Mouse (Mus musculus): ENCODE results near the gene Il1b. TPM values are rescaled to one million over a fixed set of nuclear protein-coding genes. Genes with fewer than 3 reads are reported as not detected.
A peak's percentile ranks its signal among the peaks of the same experiment; 100 is the strongest.

Il1b gene
- polyA plus RNA-seq, 1 experiment from 2014 or later = 0.35 TPM

DNA sequence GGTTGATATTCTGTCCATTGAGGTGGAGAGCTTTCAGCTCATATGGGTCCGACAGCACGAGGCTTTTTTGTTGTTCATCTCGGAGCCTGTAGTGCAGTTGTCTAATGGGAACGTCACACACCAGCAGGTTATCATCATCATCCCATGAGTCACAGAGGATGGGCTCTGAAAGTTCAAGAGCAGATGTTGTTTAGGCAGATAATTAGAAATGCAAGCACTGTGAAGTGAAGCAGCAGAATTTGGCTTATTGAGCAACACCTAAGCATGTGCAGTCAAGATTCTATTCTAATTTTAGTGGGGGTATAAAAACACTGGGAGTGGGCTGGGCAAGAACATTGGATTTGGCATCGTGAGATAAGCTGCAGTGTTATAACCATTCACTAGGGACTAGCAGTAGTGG, 3.7 kb downstream of the Il1b start:
- no peaks in the 10 kb centered on the region for H3K9me3 ChIP-seq (ENCODE audit: control insufficient read depth)
- no peaks in the 10 kb centered on the region for H3K27me3 ChIP-seq (replicated peaks; ENCODE audit: control insufficient read depth, insufficient read depth, low read length)
- no peak for TF ChIP-seq CTCF (IDR thresholded peaks at IDR 0.05; ENCODE audit: low read depth)
- ATAC-seq = no peak
- H3K27ac ChIP-seq (ENCODE audit: low read depth, low read length) = no peak overlapping the region
- H3K4me3 ChIP-seq (ENCODE audit: low read depth, low read length) = no peak overlapping the region
- H3K9ac ChIP-seq (ENCODE audit: low read depth, low read length) = no peak overlapping the region
- no peaks in the 10 kb centered on the region for H3K36me3 ChIP-seq (ENCODE audit: control insufficient read depth, insufficient read depth)
- H3K4me1 ChIP-seq (replicated peaks; ENCODE audit: control insufficient read depth, insufficient read depth, low read length) = no peaks in the 10 kb centered on the region
- H3K4me2 ChIP-seq (replicated peaks; ENCODE audit: low read depth) = no peak overlapping the region
- 84% methylated on average over 5 of the region's 5 CpGs for WGBS

DNA sequence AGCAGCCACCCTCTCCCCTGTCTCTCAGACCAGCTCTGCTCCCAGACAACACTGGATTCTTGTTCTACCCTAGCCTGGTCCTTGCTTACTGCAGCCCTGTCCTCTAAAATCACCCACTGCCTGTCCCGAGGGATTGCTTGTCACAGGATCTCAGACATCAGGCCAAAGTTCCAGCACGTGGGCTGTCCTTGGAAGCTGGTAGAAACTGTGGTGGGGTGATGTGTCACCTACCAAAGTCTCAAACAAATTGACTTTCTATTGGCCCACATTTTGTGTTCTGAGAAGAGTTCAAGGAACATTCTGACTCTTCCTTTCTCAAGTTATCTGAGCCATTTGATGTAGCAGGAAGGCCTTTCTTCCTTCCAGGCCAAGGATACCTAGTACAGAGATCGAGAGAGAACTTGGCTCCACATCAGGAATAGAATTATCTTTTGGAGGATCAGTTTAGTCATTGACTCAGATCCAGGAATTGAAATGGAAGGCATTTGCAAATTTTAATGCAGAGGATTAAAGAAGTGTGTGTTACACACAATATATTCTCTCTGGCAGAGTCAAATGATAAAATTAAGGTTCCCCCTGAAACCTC, 9.9 kb downstream of the Il1b start:
- no peak overlapping the region for H3K27ac ChIP-seq (ENCODE audit: low read depth, low read length)
- ATAC-seq = no peak
- no peak overlapping the region for H3K4me3 ChIP-seq (ENCODE audit: low read depth, low read length)
- H3K27me3 ChIP-seq (replicated peaks; ENCODE audit: control insufficient read depth, insufficient read depth, low read length) = no peaks in the 10 kb centered on the region
- 81% methylated on average over 3 of the region's 3 CpGs for WGBS
- no peaks in the 10 kb centered on the region for H3K9me3 ChIP-seq (ENCODE audit: control insufficient read depth)
- no peak overlapping the region for H3K9ac ChIP-seq (ENCODE audit: low read depth, low read length)
- no peak overlapping the region for H3K4me2 ChIP-seq (replicated peaks; ENCODE audit: low read depth)
- no peaks in the 10 kb centered on the region for H3K4me1 ChIP-seq (replicated peaks; ENCODE audit: control insufficient read depth, insufficient read depth, low read length)
- TF ChIP-seq CTCF (IDR thresholded peaks at IDR 0.05; ENCODE audit: low read depth) = no peak
- H3K36me3 ChIP-seq (ENCODE audit: control insufficient read depth, insufficient read depth) = no peaks in the 10 kb centered on the region

DNA sequence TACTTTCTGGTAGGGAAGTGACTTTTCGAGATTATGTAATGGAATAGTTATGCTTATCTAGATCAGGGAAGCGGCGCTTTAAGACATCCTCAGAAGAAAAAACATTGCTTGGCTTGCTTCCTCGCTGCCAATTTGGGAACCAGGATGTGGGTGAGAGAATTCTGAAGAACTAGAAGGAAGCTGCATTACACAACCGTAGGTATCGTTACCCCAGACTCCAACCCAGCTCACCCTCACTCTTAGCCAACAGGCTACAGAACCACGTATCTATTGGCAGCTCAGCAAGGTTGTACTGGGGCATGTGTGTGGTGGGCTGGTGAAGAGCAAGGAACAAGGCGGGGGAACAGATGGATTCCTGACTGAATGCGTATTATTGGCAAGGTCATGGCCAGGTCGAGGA, 10.7 kb downstream of the Il1b start:
- Histone ChIP-seq H3K4me3 (ENCODE audit: low read depth, low read length) (no peak overlapping the region), H3K4me2 (replicated peaks; ENCODE audit: low read depth) (no peak overlapping the region), H3K4me1 (replicated peaks; ENCODE audit: control insufficient read depth, insufficient read depth, low read length) (no peaks in the 10 kb centered on the region), H3K9me3 (ENCODE audit: control insufficient read depth) (no peaks in the 10 kb centered on the region), H3K27ac (ENCODE audit: low read depth, low read length) (no peak overlapping the region), H3K36me3 (ENCODE audit: control insufficient read depth, insufficient read depth) (no peaks in the 10 kb centered on the region), H3K27me3 (replicated peaks; ENCODE audit: control insufficient read depth, insufficient read depth, low read length) (no peaks in the 10 kb centered on the region), H3K9ac (ENCODE audit: low read depth, low read length) (no peak overlapping the region)
- 83% methylated on average over 10 of the region's 10 CpGs for WGBS
- no peak for TF ChIP-seq CTCF (IDR thresholded peaks at IDR 0.05; ENCODE audit: low read depth)
- ATAC-seq = no peak

DNA sequence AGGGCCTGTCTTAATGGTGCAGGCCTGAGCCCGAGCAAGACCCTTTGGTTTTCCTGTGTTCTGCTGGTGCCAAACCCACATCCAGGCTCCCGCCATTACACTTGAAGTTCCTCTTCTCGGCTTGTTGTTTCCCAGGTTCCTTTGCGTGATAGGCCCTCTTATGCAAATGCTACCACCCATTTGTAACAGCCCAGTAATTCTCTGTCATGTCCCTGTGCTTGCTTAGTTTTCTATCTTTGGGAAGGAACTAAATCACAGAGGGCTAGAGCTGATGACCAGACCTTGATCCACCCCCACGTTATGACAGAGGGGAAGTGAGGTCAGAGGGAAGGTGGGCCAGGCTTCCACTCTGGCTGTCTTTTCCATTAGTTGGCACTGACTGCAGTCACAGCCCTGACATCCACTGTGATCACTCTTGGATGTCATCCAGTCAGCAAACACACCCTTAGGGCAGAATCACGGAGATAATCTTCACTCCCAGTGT, 32.8 kb downstream of the Il1b start:
- Histone ChIP-seq H3K4me1 (replicated peaks; ENCODE audit: control insufficient read depth, insufficient read depth, low read length) (no peaks in the 10 kb centered on the region), H3K4me2 (replicated peaks; ENCODE audit: low read depth) (no peak overlapping the region), H3K9me3 (ENCODE audit: control insufficient read depth) (no peaks in the 10 kb centered on the region), H3K4me3 (ENCODE audit: low read depth, low read length) (no peak overlapping the region), H3K36me3 (ENCODE audit: control insufficient read depth, insufficient read depth) (no peaks in the 10 kb centered on the region), H3K27ac (ENCODE audit: low read depth, low read length) (no peak overlapping the region), H3K9ac (ENCODE audit: low read depth, low read length) (no peak overlapping the region), H3K27me3 (replicated peaks; ENCODE audit: control insufficient read depth, insufficient read depth, low read length) (no peaks in the 10 kb centered on the region)
- TF ChIP-seq CTCF (IDR thresholded peaks at IDR 0.05; ENCODE audit: low read depth) = no peak
- WGBS = 65% methylated on average over 6 of the region's 6 CpGs
- ATAC-seq = no peak

DNA sequence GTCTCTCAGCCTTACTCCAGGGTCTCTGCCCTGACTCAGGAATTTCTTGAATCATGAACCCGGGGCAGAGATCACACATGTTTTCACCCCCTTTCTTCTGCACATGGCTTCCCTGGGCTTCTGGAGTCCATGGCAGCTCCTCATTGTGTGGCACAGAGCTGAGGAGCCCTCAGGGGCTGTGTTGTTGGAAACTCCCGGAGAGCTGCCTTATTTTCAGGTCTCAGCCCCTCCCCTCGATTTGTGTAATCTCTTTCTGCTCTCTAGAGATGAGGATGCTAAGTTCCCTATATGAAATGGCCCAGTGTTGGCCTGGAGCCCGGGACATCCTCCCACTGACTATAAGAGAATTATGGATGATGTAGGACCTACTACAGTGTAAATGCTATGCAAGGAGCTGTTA, 37.5 kb downstream of the Il1b start:
- WGBS = 68% methylated on average over 4 of the region's 4 CpGs
- Histone ChIP-seq H3K27ac (ENCODE audit: low read depth, low read length) (no peak overlapping the region), H3K9ac (ENCODE audit: low read depth, low read length) (no peak overlapping the region), H3K4me3 (ENCODE audit: low read depth, low read length) (no peak overlapping the region), H3K4me2 (replicated peaks; ENCODE audit: low read depth) (no peak overlapping the region), H3K27me3 (replicated peaks; ENCODE audit: control insufficient read depth, insufficient read depth, low read length) (no peaks in the 10 kb centered on the region), H3K9me3 (ENCODE audit: control insufficient read depth) (no peaks in the 10 kb centered on the region), H3K36me3 (ENCODE audit: control insufficient read depth, insufficient read depth) (no peaks in the 10 kb centered on the region), H3K4me1 (replicated peaks; ENCODE audit: control insufficient read depth, insufficient read depth, low read length) (0 out of 2 replicates have a peak, but pooled peaks cover 9% of the 10 kb centered on the region)
- TF ChIP-seq CTCF (IDR thresholded peaks at IDR 0.05; ENCODE audit: low read depth) = no peak
- no peak for ATAC-seq

DNA sequence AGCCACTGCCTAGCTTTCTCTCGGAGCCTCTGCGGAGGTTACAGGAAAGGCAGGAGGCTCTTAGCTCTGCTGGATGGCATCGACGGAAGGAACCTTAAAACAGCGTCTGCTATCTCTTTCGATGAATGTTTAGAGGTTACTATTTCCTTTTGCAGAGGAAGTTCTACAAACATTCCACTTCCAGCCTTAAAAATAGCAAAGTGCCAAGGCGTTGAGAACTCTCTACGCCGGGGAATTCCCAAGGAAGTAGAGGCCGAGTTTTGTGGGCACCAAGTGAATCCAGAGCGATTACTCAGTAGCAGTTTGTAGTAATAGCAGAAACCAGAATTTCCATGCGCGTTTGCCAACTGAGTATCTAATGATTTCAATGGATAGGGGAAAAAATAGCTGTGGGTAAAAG, 40.4 kb downstream of the Il1b start:
- TF ChIP-seq CTCF (IDR thresholded peaks at IDR 0.05; ENCODE audit: low read depth) = no peak
- H3K36me3 ChIP-seq (ENCODE audit: control insufficient read depth, insufficient read depth) = no peaks in the 10 kb centered on the region
- ATAC-seq = no peak
- peak overlapping the region; percentile 11; the same call in 1 of the 2 replicates for H3K27ac ChIP-seq (ENCODE audit: low read depth, low read length)
- H3K4me2 ChIP-seq (replicated peaks; ENCODE audit: low read depth) = no peak overlapping the region
- H3K4me3 ChIP-seq (ENCODE audit: low read depth, low read length) = no peak overlapping the region
- H3K4me1 ChIP-seq (replicated peaks; ENCODE audit: control insufficient read depth, insufficient read depth, low read length) = 0 out of 2 replicates have a peak, but pooled peaks cover 9% of the 10 kb centered on the region
- no peaks in the 10 kb centered on the region for H3K9me3 ChIP-seq (ENCODE audit: control insufficient read depth)
- H3K27me3 ChIP-seq (replicated peaks; ENCODE audit: control insufficient read depth, insufficient read depth, low read length) = no peaks in the 10 kb centered on the region
- 74% methylated on average over 13 of the region's 13 CpGs for WGBS
- H3K9ac ChIP-seq (ENCODE audit: low read depth, low read length) = no peak overlapping the region
